Mouse (Mus musculus) ES-E14 (cell line): ENCODE measurements around the gene Chid1.

Experiments used
- CHD2 ChIP-seq: IDR thresholded peaks from 2 replicates; pipeline ENCODE4 v1.6.1; 2014; ENCODE audit warnings: mild to moderate bottlenecking, low read depth, low read length, inconsistent platforms
- HCFC1 ChIP-seq: IDR thresholded peaks from 2 replicates; pipeline ENCODE4 v1.6.1; 2012; ENCODE audit warnings: low read length, inconsistent platforms, borderline replicate concordance; ENCODE audit not compliant: insufficient read depth
- ZNF384 ChIP-seq: IDR thresholded peaks from 2 replicates; pipeline ENCODE4 v1.6.1; 2012; ENCODE audit warnings: low read depth, low read length, inconsistent platforms

DNA sequence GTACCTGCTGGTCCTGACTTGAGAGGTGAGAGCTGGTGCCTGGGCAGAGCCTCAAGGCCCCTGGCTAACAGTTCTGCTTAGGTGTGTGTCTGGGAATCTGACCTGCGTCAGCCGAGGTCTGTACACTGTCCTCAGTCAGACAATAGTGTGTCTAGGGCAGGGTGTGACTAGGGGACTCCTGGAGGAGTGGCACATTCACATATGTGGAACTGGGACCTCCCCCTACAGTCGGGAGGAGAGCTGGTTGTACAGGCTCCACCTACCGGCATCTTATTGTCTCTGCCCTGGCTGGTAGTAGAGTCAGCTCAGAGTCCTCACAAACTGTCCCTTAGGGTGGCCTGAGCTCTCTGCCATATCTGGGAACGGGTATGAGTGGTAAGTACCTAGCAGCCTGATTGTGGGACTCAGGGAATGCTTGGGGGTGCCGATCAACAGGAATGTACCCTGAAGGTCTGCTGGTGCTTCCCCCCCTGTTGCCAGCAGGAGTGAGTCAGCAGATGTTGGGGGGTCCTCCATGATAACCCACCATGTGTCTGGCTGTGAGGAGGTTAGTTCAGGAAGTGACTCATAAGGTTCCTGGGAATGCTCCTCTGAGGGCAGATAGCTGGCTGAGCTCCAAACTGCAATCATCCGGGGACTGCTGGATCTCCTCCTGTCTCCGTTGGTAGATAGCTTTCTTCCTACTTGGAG, 71.0 kb downstream of the Chid1 start:
- TF ChIP-seq HCFC1 (no peak), ZNF384 (no peak), CHD2 (no peak)
